Mouse (Mus musculus) c-Kit-positive CD71-positive TER-119-negative erythroid progenitor cells, embryonic 14.5 days (primary cell): ENCODE results near the gene Il19.

Experiments
- DNase-seq: peaks from one replicate; pipeline ENCODE4 v3.0.0-alpha.2; 2013; ENCODE audit warnings: low read depth

Il19 gene

DNA sequence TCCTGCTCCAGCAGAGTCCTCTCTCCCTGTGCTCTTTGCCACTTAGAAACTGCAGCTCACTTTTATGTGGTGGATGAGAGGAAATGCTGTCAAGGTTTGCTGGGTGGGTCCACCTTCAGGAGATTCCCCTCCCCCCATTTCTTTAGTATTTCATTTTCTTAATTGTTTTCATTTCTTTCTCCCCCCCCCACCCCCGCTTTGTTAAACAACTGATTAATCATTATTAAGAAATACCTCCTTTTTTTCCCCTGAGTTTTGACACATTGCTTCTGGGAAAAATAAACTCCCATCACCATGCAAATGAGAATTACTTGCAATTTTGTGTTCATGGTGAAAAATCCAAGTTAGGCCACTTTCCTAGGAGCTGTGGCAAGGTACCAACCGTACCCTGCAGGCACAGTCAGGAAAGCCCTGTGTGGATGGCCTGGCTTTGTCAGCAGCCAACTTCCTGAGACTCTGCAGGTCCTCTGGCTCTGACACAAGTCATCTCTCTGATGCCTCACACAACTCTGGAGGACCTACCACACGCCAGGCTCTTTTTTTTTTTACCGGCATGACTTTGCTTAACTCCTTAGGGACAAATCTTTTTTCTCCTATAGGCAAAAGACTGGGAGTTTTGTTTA is at the start of gene Il19:
Gene Il19 (minus strand): TSS at position 51 of the 623 bp plus-strand sequence.
- no peak for DNase-seq

DNA sequence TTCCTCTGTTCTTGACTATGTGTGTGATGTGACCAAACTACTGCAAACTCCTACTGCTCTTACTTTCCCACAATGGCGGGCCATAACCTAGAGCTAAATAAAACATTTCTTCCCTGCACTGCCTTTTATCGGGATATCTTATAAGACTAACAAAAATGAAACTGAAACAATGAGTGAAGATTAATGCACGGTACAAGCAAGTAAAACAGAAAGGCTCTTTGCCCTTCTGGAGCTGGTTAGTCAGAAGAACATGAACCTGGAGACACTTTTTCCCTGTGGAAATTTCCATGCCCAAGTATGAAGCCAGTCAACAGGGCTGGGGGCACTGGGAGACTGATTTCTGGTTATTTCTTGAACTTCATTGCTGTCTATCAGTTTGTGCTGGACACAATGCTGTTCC is 49.4 kb upstream of the Il19 start:
- no peak for DNase-seq

GRCm38 (mm10) chr1:130987418-130987817 is 47.5 kb upstream of the Il19 start:
- no peak for DNase-seq

DNA sequence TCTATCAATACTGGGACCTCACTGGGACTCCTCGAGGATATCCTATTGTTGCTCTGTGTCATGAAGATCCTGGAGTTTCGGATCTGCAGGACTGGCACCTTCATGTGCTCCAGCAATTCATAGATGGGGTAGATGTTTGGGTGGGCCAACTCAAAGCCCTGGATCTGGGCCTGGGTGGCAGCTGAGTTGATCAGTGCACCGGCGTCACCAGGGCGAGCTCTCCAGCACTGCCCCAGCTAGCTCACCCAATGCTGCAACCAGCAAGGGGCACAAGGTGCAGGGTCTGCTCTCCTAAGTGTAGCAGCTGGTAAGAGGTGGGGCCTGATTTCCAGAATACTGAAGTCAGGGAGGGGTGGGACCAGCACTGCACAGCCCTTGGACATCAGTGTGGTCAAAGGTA is 47.1 kb upstream of the Il19 start:
- no peak for DNase-seq

GRCm38 (mm10) chr1:130984441-130984840 is 44.5 kb upstream of the Il19 start:
- DNase-seq, result no peak

GRCm38 (mm10) chr1:130979455-130979854 is 39.5 kb upstream of the Il19 start:
- DNase-seq, result peak; percentile 31

GRCm38 (mm10) chr1:130963891-130964290 is 24.0 kb upstream of the Il19 start:
- no peak for DNase-seq

GRCm38 (mm10) chr1:130946920-130947319 is 7.0 kb upstream of the Il19 start:
- no peak for DNase-seq

DNA sequence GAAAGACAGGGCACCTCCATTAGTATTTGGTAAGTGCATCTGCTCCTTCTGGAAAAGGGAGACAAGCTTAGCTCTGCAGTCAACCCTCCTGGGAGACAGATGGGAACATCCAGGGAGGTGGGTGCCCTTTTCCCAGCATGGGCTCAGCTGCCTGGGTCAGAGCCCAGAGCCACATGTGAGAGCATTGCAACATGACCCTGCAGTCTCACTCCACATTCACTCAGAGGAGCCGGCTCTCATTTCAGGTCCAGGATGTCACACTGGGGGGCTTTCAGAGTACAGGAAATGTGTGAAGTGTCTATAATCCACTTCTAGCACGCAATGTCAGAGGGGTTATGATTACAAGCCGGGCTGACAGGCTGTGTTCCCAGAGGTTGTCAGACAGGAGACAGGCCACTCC is 1.9 kb upstream of the Il19 start:
- no peak for DNase-seq

DNA sequence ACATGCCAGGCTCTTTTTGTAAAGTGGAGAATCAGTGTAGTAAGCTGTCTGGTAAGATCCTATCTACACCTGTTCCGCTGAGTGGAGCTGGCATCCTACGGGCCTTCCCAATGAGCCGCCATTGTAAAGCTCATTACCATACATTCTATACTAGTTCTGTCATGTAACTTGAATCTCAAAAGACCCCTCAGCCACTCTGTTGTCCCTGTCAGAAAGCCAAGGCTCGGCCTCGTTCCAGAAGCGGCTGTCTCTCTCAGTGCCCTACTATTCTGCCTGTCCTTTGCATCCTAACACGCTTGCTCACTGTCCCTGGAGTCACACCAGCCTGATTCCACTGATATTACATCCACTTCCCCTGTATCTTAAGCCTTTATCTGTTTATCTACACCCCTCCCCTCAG is 1.7 kb downstream of the Il19 start:
- no peak for DNase-seq

DNA sequence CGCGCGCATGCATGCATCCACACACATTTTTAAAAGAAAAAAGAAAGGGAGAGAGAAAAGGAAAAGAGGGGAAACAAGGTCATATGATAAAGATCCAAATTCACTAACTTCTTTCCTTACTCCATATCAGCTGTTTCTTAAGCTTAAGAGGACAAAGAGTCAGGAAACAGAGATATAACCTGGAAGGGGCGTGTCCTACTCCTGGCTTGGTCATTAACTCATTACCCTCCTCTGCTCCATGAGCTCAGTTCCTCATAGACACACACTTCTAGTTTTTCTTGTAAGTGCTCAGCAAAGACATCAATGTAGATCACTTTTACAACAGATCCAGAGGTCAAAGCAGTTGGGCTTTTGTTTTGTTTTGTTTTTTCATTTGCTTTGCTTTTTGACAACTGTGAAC is 2.7 kb downstream of the Il19 start:
- no peak for DNase-seq

GRCm38 (mm10) chr1:130936351-130936750 is 3.6 kb downstream of the Il19 start:
- no peak for DNase-seq

DNA sequence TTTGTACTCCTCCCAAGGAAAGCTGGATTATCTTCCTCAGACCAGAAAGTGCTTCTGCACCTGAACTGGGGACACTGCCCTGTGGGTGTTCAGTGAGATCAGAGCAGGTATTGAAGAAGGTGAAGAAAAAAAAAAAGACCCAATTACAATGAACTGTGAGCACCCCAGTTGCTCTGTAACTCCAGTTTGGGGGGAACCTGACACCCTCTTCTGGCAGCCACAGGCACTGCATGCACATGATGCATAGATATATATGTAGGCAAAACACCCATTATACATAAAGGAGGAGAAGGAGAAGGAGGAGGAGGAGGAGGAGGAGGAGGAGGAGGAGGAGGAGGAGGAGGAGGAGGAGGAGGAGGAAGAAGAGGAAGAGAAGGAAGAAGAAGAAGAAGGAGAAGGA is 13.4 kb downstream of the Il19 start:
- DNase-seq, result peak; percentile 3

DNA sequence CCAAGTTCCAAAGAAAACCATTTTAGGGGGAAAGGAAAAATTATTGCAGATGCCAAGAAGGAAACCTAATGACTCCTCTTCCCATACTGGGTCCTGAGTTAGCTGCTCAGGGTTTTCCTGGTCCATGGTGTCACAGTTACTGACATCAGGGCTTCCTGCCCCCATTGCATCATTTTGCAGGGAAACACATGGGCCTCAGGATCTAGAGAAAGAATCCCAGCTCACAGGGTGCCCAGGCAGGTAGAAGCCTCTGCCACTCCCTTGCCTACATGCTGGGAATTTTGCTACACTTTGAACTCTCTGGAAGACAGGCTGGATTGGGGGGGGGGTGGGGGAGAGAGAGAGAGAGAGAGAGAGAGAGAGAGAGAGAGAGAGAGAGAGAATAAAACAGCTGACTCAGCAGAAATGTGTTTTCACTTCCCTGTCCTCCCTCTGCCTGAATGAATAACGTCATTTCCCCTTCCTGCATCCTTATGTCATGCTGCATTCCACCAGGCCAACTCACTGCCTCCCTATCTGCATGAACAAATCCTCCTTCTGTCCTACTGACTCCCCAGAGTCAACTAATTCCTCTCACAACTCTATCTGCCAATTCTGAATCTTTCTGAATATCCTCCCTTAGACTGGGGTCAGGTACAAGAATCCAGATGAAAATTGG is 21.5 kb downstream of the Il19 start:
- no peak for DNase-seq

DNA sequence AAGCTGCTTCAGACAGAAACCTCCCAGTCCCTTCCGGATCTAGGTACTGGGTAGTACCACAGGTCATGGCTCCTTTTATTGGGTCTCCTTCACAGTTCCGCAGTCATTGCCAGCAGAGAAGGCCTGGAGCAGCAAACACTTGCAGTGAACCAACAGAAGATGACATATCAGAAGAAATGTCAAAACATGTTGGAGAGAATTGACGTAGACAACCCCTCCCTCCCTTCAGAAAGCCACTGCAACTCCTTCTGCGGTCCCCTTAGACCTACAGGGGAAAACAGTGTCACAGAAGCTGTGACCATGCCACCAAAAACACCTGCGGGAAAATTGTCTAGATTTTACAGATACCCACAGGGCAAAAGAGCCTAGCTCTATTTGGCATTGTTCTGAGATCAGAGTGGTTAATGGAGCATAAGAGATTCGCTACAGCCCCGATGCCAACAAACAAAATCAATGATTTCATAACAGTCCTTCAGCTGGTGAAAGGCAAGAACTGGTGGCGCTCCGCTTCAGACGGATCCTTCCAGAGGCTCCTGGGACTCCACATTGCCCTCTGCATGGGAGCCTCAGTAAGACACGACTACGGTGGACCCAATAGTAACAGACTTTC is 28.4 kb downstream of the Il19 start, which contains the start of gene Il20:
Gene Il20 (minus strand): TSS at position 51 of the 610 bp plus-strand sequence.
- DNase-seq, result no peak

DNA sequence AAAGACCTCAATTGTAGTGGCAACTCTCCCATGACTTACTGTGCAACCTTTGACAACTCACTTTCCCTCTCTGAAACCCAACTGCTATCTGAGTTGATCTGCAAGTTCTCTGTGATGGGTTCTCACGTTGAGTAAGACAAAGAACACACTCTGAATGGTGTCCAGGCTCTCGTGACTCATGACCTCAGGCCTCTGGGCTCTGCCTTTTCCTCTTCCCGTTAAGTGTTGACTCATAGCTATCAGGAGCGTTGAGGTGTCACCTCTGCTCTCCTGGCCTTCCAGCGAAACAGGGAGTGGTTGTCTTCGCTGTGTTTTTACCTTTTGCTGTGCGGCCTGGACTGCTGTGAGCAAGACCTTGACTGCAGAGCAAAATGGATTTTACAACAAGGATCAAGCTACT is 37.4 kb downstream of the Il19 start:
- DNase-seq, result no peak

DNA sequence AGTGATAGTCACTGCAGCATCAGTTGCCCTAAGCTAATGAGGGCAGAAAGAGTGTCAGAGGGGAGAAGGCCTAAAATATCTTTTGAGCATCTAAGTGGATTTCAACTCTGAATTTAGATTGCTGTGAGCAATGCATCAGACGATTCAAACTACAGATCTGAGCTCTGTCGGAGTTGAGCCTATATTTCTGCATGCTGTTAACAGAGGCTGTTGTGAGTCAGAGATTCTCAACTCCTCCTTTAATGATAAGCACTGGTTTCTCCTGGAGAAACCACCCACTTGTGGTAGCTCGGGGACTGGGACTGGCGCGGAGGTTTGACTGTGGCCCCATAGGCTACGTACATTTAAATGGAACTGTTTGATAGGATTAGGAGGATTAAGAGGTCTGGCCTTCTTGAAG is 45.4 kb downstream of the Il19 start:
- DNase-seq, result no peak

DNA sequence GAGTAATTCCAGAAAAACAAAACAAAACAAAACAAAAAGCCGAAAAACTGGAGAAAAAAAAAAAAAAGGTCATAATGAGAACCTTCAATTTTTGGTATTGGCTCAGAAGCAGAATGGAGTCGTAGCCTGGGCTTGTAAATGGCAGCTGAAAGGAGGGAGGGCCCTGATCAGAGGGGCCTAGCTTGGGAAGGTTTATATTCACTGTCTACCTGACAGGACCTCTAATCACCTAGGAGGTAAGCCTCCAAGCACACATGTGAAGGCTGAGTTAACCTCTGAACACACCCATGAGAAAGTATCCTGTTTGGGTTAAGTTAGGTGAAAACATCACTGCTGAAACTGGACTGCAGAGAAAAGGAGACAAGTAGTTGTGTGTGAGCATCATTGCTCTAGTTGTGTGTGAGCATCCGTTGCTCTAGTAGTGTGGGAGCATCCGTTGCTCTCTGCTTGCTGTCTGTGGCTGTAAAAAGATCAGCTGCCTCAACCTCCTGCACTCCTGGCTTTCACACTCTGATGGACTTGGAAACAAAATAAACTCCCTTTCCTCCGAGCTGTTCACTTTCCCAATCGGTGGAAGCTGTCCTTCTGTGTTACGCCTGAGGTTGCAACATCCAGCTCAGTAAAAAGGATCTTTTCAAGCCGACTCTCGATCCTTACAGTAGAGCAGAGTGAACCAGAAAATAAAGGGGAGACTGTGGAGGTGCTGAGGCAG is 46.4 kb downstream of the Il19 start:
- DNase-seq, result no peak

DNA sequence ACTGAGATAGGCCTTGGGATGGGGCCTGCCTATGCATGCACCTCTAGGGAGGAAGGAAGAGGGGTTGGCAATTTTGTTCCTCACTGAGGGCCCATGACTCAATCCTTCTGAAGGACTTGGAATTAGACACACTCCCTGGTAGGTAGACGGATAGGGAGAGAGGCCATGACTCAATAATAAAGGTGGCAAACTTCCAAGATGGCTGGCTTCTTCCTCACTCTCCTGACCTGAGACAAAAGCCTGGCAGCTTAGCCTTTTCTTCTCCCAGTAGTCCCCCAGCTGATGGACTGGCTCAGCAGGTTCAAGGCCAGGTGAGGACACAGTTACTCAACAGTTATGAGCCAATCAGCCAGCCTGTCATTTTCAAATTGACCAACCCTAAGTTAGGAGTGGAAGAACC is 47.5 kb downstream of the Il19 start:
- DNase-seq, result no peak

DNA sequence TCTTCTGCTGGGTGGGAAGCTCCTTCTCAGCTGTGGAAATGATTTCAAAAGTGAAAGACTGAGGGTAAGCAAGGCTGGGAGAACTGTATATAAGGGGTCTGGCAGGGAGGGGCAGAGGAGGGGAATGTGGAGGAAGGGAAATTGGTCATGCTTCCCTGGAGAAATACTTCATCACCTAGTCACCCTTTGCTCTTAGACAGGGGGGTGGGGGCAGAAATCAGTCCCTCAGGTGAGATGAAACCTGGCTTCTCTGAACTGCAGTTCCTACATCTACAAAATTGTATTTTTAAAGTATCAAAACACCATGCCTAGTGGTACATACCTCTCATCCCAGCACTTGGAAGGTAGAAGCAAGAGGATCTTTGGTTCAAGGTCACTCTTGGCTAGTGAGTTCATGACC is 52.6 kb downstream of the Il19 start, which contains the start of gene Il24:
Gene Il24 (minus strand): TSS at position 101 of the 400 bp plus-strand sequence.
- no peak for DNase-seq

GRCm38 (mm10) chr1:130883146-130883545 is 56.8 kb downstream of the Il19 start:
- DNase-seq, result no peak
